Mouse (Mus musculus): ENCODE results near the gene Pitpnm1. TPM values are rescaled to one million over a fixed set of nuclear protein-coding genes. Genes with fewer than 3 reads are reported as not detected.
"Not testable (repeated sequence)": the region's sequence is repeated elsewhere in the genome, so short reads cannot be mapped to it uniquely, and the experiment has no call there.

Pitpnm1 gene
- polyA plus RNA-seq, 1 experiment from 2014 or later, result 80.9 TPM

GRCm38 (mm10) chr19:4113186-4113805 lies 13.5 kb downstream of the Pitpnm1 start:
- ATAC-seq (ENCODE audit: low FRiP score), result no peak
- 76% methylated on average over 13 of the region's 13 CpGs for WGBS
- Histone ChIP-seq H3K9ac (replicated peaks) (no peak overlapping the region), H3K27me3 (replicated peaks) (no peaks in the 10 kb centered on the region), H3K4me1 (0 out of 2 replicates have a peak, but pooled peaks cover 5% of the 10 kb centered on the region), H3K27ac (replicated peaks) (no peak overlapping the region), H3K4me2 (no peak overlapping the region), H3K4me3 (replicated peaks) (no peak overlapping the region), H3K9me3 (replicated peaks) (no peaks in the 10 kb centered on the region), H3K36me3 (peaks cover 94% of the 10 kb centered on the region)

- ATAC-seq (ENCODE audit: low FRiP score), result no peak
- H3K9ac ChIP-seq (replicated peaks), result no peak overlapping the region
- no peak overlapping the region for H3K27ac ChIP-seq (replicated peaks)
- 58% methylated on average over 5 of the region's 5 CpGs for WGBS
- no peaks in the 10 kb centered on the region for H3K9me3 ChIP-seq (replicated peaks)
- H3K36me3 ChIP-seq, result peaks cover 89% of the 10 kb centered on the region
- H3K4me3 ChIP-seq (replicated peaks), result no peak overlapping the region
- no peaks in the 10 kb centered on the region for H3K27me3 ChIP-seq (replicated peaks)
- no peak overlapping the region for H3K4me2 ChIP-seq
- 0 out of 2 replicates have a peak, but pooled peaks cover 5% of the 10 kb centered on the region for H3K4me1 ChIP-seq
Observed at GRCm38 (mm10) chr19:4113806-4114230, 14.0 kb downstream of the Pitpnm1 start.

DNA sequence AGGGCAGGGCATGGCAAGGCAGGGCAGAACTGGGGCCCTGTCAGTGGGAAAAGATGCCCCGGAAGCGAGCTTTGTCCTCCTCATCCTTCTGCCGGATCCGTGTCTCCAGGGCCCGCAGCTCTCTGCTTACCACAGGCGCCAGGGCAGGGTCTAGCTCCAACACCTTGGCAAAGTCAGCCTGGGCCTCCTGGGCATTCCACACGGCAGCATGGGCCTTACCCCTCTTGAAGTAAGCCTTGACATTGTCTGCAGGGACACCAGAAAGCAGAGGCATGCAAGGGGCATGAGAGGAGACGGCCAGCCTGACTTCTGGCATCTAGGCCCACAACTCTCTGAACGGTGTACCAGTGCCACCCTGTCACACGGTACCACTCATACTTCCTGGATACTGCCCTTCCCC lies 14.8 kb downstream of the Pitpnm1 start:
- H3K4me3 ChIP-seq (replicated peaks), result no peak overlapping the region
- H3K27ac ChIP-seq (replicated peaks), result no peak overlapping the region
- no peaks in the 10 kb centered on the region for H3K9me3 ChIP-seq (replicated peaks)
- ATAC-seq (ENCODE audit: low FRiP score), result no peak
- peaks cover 83% of the 10 kb centered on the region for H3K36me3 ChIP-seq
- 0 out of 2 replicates have a peak, but pooled peaks cover 5% of the 10 kb centered on the region for H3K4me1 ChIP-seq
- H3K27me3 ChIP-seq (replicated peaks), result no peaks in the 10 kb centered on the region
- H3K9ac ChIP-seq (replicated peaks), result no peak overlapping the region
- no peak overlapping the region for H3K4me2 ChIP-seq
- 97% methylated on average over 10 of the region's 10 CpGs for WGBS

DNA sequence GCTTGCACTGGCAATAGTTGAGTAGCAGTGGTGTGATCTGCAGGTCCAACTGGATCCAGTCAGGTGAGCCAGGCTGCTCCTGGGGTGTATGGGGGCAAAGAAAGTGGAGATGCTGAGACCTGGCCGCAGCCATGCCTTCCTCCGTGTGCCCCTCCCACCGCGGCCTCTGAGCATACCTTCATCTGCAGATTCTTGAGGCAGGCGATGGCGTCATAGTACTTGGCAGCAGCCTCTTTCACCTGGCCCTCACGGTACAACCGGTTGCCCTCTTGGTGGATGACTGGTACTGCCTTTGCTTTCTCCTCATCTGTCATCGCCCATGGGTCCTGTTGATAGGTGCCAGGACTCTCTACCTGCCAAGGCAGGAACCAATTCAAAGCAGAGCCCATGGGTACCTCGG lies 15.3 kb downstream of the Pitpnm1 start:
- Histone ChIP-seq H3K27me3 (replicated peaks) (no peaks in the 10 kb centered on the region), H3K9me3 (replicated peaks) (no peaks in the 10 kb centered on the region), H3K4me2 (no peak overlapping the region), H3K27ac (replicated peaks) (no peak overlapping the region), H3K4me1 (peaks cover 9% of the 10 kb centered on the region), H3K36me3 (peaks cover 81% of the 10 kb centered on the region), H3K9ac (replicated peaks) (no peak overlapping the region), H3K4me3 (replicated peaks) (no peak overlapping the region)
- ATAC-seq (ENCODE audit: low FRiP score), result no peak
- 97% methylated on average over 10 of the region's 10 CpGs for WGBS

DNA sequence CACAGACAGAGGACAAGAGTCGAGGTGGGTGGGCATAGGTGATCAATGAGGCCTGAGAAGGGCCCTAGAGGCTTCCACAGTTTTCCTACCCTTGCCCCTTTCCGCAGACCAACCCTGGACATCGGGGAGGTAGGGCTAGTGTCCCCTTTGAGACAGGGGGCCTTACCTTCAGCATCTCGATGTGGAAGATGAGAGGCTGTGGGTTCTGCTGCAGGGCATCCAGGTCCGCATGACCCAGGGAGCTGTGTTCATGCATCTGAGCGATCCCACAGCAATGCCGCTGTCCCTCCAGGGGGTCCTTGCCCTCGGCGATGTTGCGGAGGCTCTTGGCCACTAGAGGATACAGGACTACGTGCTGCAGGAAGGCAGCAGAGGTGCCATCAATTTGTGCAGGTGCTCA lies 16.0 kb downstream of the Pitpnm1 start:
- Histone ChIP-seq H3K9ac (replicated peaks) (no peak overlapping the region), H3K9me3 (replicated peaks) (no peaks in the 10 kb centered on the region), H3K4me2 (no peak overlapping the region), H3K27ac (replicated peaks) (no peak overlapping the region), H3K4me1 (peaks cover 15% of the 10 kb centered on the region), H3K27me3 (replicated peaks) (no peaks in the 10 kb centered on the region), H3K36me3 (peaks cover 75% of the 10 kb centered on the region), H3K4me3 (replicated peaks) (no peak overlapping the region)
- ATAC-seq (ENCODE audit: low FRiP score), result no peak
- 84% methylated on average over 11 of the region's 11 CpGs for WGBS

DNA sequence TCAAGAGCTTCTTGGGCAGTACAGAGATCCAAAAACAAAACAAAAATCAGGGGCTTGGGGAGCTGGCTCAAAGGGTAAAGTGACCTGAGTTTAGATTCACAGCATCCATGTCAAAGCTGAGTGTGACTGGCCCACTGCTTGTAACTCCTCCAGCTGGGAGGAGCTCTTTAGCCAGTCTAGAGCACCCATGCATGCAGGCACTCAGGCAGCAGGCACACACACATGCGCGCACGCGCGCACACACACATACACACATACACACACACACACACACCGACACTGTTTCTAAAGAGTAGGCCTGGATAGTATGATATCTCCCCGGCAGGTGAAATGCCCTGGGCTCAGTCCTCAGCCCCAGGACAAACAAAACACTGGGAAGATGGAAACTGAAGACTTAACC lies 17.2 kb downstream of the Pitpnm1 start:
- Histone ChIP-seq H3K36me3 (peaks cover 63% of the 10 kb centered on the region), H3K4me1 (peaks cover 21% of the 10 kb centered on the region), H3K4me2 (no peak overlapping the region), H3K9ac (replicated peaks) (no peak overlapping the region), H3K4me3 (replicated peaks) (no peak overlapping the region), H3K27ac (replicated peaks) (no peak overlapping the region), H3K27me3 (replicated peaks) (no peaks in the 10 kb centered on the region), H3K9me3 (replicated peaks) (no peaks in the 10 kb centered on the region)
- no peak for ATAC-seq (ENCODE audit: low FRiP score)
- 94% methylated on average over 7 of the region's 7 CpGs for WGBS

DNA sequence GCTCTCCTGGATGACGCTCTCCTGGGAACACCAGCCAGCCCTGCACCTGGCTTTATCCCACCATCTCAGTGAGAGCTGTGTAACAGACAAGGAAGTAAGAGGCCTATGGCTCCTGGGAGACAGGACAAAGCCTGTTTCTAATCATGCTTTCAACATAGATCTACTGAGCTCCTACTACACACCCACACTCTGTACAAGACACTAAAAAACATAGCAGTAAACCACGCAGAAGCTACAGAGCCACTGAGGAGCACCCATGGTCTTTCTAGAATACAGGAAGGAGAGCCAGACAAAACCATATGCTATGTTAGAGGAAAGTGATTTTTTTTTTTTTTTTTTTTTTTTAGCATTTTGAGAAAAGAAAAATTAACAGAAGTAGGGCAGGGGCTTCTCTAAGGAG lies 18.6 kb downstream of the Pitpnm1 start:
- H3K4me3 ChIP-seq (replicated peaks), result no peak overlapping the region
- H3K27ac ChIP-seq (replicated peaks), result no peak overlapping the region
- no peak for ATAC-seq (ENCODE audit: low FRiP score)
- no peak overlapping the region for H3K4me2 ChIP-seq
- 95% methylated on average over 2 of the region's 2 CpGs for WGBS
- peaks cover 21% of the 10 kb centered on the region for H3K4me1 ChIP-seq
- H3K9ac ChIP-seq (replicated peaks), result no peak overlapping the region
- H3K9me3 ChIP-seq (replicated peaks), result no peaks in the 10 kb centered on the region
- no peaks in the 10 kb centered on the region for H3K27me3 ChIP-seq (replicated peaks)
- H3K36me3 ChIP-seq, result peaks cover 50% of the 10 kb centered on the region

- Histone ChIP-seq H3K27ac (replicated peaks) (no peak overlapping the region), H3K4me2 (peak overlapping the region; percentile 48), H3K9me3 (replicated peaks) (no peaks in the 10 kb centered on the region), H3K9ac (replicated peaks) (peak overlapping the region; percentile 21; the same call in 1 of the 2 replicates), H3K36me3 (peaks cover 34% of the 10 kb centered on the region), H3K4me3 (replicated peaks) (peak overlapping the region; percentile 62), H3K27me3 (replicated peaks) (no peaks in the 10 kb centered on the region), H3K4me1 (peaks cover 21% of the 10 kb centered on the region)
- 88% methylated on average over 6 of the region's 6 CpGs for WGBS
- ATAC-seq (ENCODE audit: low FRiP score), result no peak
Observed at GRCm38 (mm10) chr19:4119716-4120487, 20.1 kb downstream of the Pitpnm1 start.

DNA sequence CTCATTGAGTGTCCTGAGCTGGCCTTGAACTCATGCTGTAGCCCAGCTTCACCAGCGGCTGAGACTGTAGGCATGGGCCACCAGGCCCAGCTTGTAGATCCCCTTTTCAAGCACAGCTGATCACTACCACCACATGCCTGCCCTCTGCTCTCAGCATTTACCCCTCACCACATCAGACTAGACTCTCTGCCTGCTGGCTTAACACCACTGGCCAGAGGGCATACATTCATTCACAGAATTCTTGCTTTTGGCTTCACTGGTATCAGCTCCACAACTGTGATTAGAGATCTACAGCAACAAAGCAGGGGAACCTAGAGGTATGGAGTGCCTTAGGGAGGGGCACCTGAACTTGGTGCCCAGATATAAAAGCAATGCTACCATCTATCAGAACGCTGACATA lies 20.7 kb downstream of the Pitpnm1 start:
- Histone ChIP-seq H3K9ac (replicated peaks) (peak overlapping the region; percentile 21; the same call in 1 of the 2 replicates), H3K4me3 (replicated peaks) (peak overlapping the region; percentile 62), H3K4me2 (peak overlapping the region; percentile 48), H3K36me3 (peaks cover 29% of the 10 kb centered on the region), H3K4me1 (peaks cover 25% of the 10 kb centered on the region), H3K9me3 (replicated peaks) (no peaks in the 10 kb centered on the region), H3K27me3 (replicated peaks) (no peaks in the 10 kb centered on the region), H3K27ac (replicated peaks) (no peak overlapping the region; the same call in 1 of the 2 replicates)
- 90% methylated on average over 2 of the region's 2 CpGs for WGBS
- no peak for ATAC-seq (ENCODE audit: low FRiP score)

DNA sequence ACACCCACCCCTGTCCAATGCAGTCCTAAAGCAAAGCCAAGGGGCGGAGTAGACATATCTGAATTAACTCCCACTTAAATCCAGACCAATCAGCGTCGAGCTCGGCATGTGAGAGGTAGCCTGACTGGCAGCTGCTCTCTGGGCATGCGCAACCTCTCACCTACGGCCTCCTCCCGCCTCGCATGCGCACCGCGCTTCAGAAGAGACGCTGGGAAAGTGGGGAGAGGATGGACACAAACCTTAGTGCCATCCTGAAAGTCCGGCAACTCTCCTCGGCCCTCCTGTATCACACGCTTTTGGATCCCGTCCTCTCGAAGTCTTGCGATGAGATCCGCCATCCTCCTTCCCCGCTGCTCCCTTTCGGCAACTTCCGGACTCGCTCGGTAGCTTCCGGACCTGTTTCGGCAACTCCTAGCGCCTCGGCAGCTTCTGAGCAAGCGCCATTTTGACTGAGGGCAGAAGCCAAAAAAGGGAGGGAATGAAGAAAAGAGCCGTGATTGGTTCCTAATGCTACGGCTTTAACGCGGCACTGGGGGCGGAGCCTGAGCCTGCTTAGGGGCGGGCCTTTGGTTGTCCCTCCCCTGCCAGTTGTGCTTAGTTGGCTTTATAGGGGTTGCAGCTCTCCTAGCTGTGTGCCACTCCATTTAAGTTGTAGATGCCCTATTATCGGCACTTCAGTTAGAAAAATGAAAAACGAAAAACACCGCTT lies 21.5 kb downstream of the Pitpnm1 start:
- Histone ChIP-seq H3K4me2 (peak overlapping the region; percentile 48), H3K9ac (replicated peaks) (peak overlapping the region; percentile 57), H3K36me3 (peaks cover 21% of the 10 kb centered on the region), H3K27me3 (replicated peaks) (no peaks in the 10 kb centered on the region), H3K4me3 (replicated peaks) (peak overlapping the region; percentile 62), H3K27ac (replicated peaks) (peak overlapping the region; percentile 94), H3K4me1 (peaks cover 25% of the 10 kb centered on the region), H3K9me3 (replicated peaks) (no peaks in the 10 kb centered on the region)
- WGBS, result 2% methylated on average over 38 of the region's 38 CpGs
- peak; percentile 88 for ATAC-seq (ENCODE audit: low FRiP score)

DNA sequence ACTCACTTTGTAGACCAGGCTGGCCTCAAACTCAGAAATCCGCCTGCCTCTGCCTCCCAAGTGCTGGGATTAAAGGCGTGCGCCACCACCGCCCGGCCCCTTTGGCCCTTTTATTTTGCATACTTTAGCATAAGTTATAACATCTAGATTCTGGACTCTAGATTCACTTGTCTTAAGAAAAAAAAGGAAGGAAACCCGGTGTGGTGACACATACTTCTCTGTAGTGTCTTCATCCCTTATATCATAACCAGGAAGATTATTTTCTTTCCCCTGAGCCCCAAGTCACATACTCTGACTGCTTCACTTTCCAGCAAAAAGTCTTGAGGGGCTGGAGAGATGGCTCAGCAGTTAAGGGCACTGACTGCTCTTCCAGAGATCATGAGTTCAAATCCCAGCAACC lies 22.1 kb downstream of the Pitpnm1 start:
- not testable (repeated sequence) for H3K9me3 ChIP-seq (replicated peaks); H3K27me3 ChIP-seq (replicated peaks); H3K9ac ChIP-seq (replicated peaks); ATAC-seq (ENCODE audit: low FRiP score); H3K4me3 ChIP-seq (replicated peaks)
- H3K36me3 ChIP-seq, result peaks cover 15% of the 10 kb centered on the region
- peaks cover 31% of the 10 kb centered on the region for H3K4me1 ChIP-seq
- H3K4me2 ChIP-seq, result peak overlapping the region; percentile 48
- 0 out of 2 replicates have a peak overlapping the region, but pooled peaks have one; percentile 94 for H3K27ac ChIP-seq (replicated peaks)
- WGBS, result 69% methylated on average over 6 of the region's 6 CpGs

Measured in neural tube, embryonic 15.5 days (tissue).